Mouse (Mus musculus): ENCODE data around the gene Plekhb2.

Plekhb2 gene

GRCm38 (mm10) chr1:34866815-34867573, 17.2 kb downstream of the Plekhb2 start:
- DNase-seq (ENCODE audit: low read depth, low spot score): peak; percentile 85

GRCm38 (mm10) chr1:34867574-34867955, 17.8 kb downstream of the Plekhb2 start:
- no peak for DNase-seq (ENCODE audit: low read depth, low spot score)

GRCm38 (mm10) chr1:34868391-34868790, 18.6 kb downstream of the Plekhb2 start:
- DNase-seq (ENCODE audit: low read depth, low spot score): no peak

DNA sequence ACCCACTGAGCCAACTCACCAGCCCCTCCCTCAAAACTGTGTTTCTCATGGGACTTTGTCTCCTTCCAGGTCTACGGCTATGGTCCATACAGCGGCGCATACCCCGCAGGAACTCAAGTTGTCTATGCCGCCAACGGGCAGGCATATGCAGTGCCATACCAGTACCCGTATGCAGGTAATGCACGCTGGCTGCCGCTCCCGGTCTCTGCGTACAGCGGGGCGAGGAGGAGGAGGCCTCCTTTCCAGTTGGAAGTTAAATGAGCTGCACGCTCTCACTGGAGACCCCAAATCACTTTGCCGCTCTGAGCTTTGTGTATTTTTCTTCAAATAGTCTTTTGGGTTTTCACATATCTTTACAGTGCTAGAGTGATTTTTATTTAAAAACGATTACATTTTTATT, 19.5 kb downstream of the Plekhb2 start:
- DNase-seq (ENCODE audit: low read depth, low spot score): no peak

GRCm38 (mm10) chr1:34871170-34871569, 21.4 kb downstream of the Plekhb2 start:
- no peak for DNase-seq (ENCODE audit: low read depth, low spot score)

DNA sequence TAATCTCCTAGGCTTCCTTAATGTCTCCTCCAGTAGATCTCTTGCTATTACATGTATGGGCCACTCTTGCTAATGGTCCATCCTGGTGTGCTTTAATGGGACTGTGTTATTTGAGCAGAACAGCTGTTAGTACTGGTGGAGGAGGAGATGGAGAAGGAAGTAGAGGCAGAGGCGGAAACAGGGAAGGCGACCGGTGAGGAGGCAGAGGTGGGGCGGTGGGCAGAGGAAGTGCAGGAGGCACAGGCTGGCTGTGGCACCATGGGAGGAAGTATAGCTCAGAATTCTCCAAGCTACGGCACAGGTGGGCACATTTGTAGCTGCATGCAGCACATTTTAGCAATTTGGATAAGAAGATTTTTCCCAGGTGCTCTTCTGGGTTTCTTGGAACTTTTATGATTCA, 23.8 kb downstream of the Plekhb2 start:
- DNase-seq (ENCODE audit: low read depth, low spot score): no peak

GRCm38 (mm10) chr1:34879611-34880010, 29.8 kb downstream of the Plekhb2 start:
- DNase-seq (ENCODE audit: low read depth, low spot score): no peak

GRCm38 (mm10) chr1:34883776-34884175, 34.0 kb downstream of the Plekhb2 start:
- no peak for DNase-seq (ENCODE audit: low read depth, low spot score)

DNA sequence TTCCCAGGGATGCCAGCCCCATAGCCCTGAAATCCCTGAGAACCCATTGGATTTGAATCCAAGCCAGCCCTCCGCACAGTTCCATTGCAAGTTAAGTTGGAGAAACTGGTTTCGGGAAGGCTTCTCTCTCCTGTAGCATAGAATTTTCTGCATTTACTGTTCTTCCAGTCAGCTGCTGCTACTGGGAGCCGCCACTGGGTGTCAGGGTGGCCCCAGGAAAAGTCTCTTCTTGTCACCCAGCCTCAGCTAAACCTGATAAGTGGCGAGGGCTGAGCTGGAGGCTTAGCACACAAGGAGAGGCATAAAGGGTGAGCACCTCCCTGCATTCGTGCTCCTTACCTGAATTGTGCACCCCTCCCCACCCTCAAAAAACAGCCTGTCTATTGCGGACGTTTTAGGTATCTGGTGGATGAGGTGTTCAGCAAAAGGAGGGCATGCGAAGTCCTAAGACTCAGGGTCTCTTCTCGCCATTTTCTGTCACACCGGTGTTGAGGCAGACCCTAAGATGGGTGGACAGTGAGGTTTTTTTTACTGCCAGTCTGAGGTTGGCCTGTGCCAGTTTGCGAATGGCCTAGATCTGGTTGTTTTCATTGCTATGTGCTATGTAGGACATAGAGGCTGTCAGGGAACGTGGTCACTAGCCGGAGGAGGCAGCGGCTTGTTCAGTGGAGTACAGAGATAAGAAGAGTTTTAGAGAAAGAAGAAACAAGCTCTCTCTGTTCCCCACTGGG, 41.9 kb downstream of the Plekhb2 start:
- DNase-seq (ENCODE audit: low read depth, low spot score): no peak

GRCm38 (mm10) chr1:34892466-34892865, 42.7 kb downstream of the Plekhb2 start:
- no peak for DNase-seq (ENCODE audit: low read depth, low spot score)

DNA sequence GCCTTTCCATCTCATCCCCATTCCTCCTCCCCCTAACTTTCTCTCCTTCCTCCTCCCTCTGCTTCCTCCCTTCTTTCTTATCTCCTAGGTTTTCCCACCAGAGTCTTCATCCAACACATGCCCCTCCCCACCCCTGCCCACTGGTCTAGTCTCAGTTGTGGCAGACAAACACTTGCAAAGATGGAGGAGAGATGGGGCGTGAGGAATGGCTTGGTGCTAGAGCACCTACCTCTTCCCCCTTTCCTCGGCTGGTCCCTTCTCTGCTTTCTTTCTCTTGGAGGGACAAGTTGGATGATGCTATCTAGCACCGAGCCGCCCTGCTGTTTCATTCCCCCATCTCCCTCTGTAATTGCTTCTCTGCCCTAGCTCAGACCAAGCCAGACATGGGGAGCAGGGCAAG, 43.6 kb downstream of the Plekhb2 start:
- no peak for DNase-seq (ENCODE audit: low read depth, low spot score)

DNA sequence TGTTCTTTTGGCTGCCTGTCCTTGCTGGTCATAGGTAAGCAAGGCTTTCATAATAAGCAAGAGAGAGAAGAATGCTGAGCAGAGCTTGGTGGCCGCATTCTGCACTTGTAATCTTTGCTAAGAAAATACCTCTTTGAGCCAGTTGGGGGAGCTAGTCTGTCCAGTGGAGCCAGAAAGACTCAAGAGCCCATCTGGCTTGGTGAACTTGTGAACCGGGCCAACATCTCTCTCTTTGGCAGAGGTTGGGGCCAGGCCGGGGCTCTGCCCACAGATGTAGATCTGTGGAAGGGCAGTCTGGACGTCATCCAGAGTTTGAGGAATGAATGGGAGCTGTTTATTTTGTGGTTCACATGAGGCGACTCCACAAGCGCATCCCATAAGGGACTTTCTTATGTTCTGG, 44.1 kb downstream of the Plekhb2 start:
- no peak for DNase-seq (ENCODE audit: low read depth, low spot score)

- DNase-seq (ENCODE audit: low read depth, low spot score): no peak
Measured at GRCm38 (mm10) chr1:34896102-34896501, 46.3 kb downstream of the Plekhb2 start.

GRCm38 (mm10) chr1:34896898-34897297, 47.1 kb downstream of the Plekhb2 start:
- peak; percentile 16 for DNase-seq (ENCODE audit: low read depth, low spot score)

DNA sequence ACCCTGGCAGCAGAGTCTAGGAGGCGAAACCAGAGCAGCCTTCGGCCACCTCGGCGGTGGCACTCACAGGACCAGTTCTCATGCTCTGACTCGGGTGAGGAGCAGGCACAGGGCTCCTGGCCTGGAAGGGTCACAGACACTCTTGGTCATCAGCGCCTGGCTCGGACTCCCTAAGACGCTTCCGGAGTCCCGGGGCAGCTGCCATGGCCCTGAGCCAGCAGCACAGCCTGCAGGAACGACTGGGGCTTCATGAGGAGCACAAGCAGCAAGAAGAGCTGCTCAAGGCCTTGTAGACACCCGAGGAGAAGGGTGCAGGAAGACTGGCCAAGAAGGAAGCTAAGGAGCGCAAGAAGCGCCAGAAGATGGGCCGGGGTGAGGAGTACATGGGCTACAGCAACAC, 78.9 kb downstream of the Plekhb2 start:
- DNase-seq (ENCODE audit: low read depth, low spot score): no peak

Data from skeletal muscle tissue, adult 2 months (tissue).